Mouse (Mus musculus): ENCODE data around the gene Myo9a. TPM values are rescaled to one million over a fixed set of nuclear protein-coding genes. Genes with fewer than 3 reads are reported as not detected.

The Myo9a gene
- 10 to 100 TPM; 57.4 to 66.3 TPM for total RNA-seq (2021)

DNA sequence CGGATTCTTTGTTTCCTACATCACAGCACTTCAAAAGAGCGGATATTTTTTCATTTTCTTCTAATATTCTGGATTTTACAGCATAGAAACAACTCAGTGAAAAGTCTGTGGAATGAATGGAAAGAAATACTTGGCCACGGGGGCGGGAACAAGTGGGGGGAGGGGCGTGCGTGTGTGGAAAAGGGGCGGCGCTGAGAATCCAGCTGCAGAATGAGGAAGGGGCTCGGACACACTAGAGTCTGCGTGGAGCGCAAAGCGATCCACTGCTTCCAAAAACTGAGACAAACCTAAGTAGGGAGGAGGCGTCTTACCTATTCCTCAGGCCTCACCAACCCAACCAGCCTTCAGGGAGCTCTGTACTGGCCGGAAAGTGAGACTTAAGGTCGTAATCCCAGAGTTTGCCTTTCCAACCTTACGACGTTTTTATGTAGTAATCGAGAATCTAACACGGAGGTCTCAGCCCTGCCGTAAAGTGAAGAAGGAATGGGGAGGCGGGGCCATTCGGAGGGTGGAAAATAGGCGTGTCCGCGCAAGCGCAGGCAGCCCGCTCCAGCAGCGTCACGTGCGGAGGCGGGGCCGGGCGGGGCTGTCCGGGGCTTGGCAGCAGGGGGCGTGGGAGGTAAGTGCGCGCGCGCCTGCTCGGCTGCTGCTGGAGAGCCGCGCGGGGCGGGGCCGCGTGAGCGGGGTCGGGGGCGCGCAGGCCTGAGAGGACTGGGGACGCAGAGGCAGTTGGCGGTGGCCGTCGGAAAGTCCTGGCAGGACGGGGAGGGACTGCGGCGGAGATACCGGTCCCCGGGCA, at the start of gene Myo9a, which contains the start of gene Senp8:
TSS of gene Myo9a (plus strand) at position 630 of the 799 bp plus-strand sequence.
TSS of gene Senp8 (minus strand) at position 444 of the 799 bp plus-strand sequence.
- DNase-seq (ENCODE audit: extremely low spot score in 1 of 2, low spot score in 1 of 2): peak; percentile 98 to 99

DNA sequence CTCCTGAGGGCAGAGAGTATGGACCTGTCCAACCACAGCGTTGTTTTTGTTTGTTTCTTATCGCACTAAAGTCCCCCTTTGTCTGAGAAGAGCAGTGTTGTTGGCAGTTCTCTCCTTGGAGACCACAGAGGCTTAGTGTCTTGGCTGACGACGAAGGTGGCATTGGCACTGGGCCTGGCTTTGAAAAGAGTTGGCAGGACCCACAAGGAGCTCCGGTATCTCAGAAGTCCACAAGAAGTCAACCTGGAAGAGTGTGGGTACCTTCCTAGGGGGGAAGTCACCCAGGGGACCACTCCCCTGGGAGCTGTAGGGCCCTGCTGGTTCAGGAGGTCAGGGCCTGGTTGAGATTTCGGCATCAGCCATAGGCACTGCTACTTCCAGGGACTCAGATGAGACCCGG, 49.6 kb upstream of the Myo9a start:
- DNase-seq (ENCODE audit: extremely low spot score in 1 of 2, low spot score in 1 of 2): no peak

DNA sequence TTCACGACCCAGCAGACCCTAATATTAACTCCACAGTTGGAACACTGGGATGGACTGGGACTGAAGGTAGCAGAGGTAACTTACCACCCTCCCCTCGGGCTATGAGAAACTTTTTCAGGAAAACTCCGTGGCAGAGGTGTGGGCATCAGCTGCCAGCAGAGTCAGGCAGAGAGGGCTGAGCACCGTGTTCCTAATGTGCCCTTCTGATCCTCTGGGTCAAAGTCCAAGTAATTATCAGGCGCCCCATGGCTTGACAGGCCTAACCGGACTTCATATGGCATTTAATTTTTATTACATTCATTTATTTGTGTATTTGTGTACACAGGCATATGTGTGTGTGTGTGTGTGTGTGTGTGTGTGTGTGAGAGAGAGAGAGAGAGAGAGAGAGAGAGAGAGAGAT, 47.6 kb upstream of the Myo9a start:
- DNase-seq (ENCODE audit: extremely low spot score in 1 of 2, low spot score in 1 of 2): no peak

DNA sequence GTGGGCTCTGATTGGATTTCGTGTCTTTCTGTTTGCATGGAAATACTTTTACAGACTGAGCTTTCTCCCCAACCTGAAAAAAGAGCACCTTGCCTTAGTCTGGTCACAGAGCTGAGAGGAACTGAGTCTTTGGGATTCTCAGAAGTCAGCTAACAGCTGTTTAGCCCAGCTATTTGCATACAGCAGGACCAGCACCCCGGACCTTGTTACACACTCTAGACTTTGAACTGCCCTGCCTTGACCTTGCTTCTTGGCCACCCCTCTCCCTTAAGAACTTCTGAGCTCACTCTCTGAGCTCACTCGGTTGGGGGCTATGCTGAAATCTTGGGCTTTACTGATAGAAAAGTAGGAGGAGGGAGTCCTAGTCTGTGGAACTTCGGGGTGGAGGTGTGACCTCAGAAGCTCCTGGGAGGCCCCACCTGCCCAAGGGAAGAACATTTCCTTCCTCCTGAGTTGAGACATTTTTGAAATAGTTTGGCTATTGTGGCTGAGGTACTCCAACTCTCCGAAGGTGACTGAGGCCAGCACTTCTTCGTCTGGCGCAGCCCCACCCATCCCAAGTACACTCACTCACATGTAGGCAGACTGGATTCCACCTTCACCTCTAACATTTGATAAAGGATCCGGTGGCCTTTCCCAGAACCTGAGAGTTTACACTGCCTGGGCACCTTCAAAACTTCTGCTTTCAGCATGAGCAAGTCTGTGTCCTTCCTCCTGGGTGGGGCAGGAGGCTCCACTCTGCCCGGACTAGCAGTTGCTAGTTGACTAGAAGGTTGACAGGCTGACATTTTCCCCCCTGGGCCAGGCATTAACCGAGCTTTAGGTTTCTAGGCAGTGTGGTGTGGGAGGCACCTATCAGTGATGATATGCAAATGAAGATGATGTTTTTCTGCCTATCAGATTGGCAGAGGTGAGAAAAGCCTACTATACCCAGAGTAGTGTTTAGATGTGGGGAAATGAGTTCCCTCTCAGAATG, 43.6 kb upstream of the Myo9a start:
- no peak for DNase-seq (ENCODE audit: extremely low spot score in 1 of 2, low spot score in 1 of 2)

DNA sequence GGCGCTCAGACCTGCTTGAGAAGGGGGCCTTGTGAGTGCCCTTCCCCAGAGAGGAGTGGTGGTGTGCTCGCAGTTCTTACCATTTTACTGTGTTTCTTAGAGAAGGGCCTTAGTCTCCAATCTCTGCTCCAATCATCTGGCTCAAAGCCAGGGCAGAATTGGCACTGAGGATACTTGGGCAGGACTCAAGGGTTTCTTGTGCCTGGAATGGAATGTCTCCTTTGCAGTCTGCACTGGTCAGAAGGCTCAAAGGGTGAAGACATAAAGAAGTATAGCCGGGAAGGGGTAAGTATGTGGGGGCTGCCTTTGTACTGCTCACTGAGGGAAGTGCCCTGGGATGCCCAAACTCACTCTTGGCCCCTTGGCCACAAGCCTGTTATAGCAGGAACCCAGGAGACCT, 41.5 kb upstream of the Myo9a start:
- no peak for DNase-seq (ENCODE audit: extremely low spot score in 1 of 2, low spot score in 1 of 2)

DNA sequence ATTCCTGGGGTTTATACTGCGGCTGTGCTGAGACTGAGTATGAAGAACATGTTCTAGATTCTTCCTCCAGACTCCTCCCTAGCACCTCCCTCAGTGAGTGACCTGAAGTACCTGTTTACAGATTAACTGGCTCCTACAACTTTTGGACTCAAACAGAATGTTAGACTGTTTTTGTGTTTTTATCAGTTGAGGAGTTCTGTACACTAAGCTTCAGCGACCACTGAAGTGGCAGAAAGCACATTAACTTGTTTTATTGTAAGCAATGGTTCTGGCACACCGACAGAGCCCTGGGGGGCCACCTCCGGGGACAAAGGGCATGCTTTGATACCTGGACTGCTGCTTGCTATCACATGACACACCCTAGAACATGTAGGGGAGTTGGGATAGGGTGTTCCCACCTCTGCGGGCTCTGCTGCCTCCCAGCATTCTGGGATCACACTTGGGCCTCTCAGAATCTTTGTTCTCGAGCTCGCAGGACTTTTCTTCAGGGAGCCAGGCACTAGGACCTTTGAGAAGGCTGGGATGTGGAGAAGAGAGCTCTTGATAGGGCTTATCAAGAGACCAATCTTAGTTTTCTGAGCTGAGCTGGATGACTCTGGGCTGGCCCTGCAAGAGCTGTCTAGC, 34.3 kb upstream of the Myo9a start:
- no peak for DNase-seq (ENCODE audit: extremely low spot score in 1 of 2, low spot score in 1 of 2)

DNA sequence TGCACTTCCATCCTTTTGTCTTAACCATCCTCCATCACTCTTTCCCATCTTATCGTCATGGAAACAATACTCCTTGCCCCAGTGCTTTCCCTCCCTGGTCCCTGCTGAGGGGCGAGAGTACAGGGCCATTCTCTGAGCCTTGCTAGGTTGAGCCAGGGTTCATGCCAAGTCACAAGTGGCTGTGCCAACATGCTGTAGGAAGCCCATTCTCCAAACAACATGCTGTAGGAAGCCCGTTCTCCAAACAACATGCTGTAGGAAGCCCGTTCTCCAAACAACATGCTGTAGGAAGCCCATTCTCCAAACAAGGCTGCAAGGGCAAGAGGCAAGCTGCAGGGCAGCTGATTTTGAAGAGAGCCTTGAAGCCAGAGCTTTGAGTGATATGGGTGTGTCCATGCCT, 32.5 kb upstream of the Myo9a start:
- DNase-seq (ENCODE audit: extremely low spot score in 1 of 2, low spot score in 1 of 2): no peak

DNA sequence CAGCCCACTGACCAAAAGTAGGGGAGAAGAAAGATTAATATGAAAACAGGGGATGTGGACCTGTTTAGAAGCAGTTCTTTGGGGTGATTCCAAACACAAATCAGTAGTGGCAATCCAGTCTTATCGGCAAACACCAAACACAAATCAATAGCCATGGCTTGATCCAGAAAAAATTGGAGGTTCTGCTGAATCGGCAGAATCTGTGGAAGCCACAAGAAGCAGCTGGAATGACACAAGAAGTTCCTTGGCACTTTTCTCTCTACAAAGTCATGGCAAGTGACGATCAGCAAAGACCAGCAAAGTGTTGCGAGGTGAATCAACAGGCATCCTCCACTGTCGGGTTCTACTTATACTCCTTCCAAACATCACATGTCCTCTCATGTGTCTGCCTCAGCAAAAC, 29.6 kb upstream of the Myo9a start:
- DNase-seq (ENCODE audit: extremely low spot score in 1 of 2, low spot score in 1 of 2): no peak

DNA sequence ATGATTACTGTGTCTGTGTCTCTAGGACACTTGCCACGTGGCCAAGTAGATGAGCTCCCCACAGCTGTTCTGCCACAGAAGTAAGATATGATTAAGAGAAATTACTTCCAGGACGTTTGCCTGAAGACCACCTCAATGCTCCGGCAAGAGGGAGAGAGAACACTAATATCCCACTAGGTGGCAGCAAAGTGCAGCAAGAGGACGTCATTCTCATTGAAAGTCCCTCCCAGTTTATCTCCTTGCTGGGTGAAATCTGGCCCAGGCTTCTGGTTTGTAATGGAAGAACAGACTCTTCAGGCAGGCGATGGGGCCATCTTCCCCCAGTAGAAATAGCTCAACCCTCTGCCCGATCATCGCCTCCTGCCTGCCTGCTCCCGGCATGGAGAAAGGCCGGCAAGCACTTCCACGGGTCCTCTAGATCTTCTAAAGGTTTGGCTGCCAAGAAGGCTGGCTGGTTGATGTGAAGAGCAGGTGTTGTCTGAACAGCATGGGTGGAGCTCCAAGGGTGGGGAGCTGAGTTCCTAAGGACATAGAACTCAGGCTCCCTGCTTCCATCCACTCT, 27.5 kb upstream of the Myo9a start:
- DNase-seq (ENCODE audit: extremely low spot score in 1 of 2, low spot score in 1 of 2): peak; percentile 56 to 58

DNA sequence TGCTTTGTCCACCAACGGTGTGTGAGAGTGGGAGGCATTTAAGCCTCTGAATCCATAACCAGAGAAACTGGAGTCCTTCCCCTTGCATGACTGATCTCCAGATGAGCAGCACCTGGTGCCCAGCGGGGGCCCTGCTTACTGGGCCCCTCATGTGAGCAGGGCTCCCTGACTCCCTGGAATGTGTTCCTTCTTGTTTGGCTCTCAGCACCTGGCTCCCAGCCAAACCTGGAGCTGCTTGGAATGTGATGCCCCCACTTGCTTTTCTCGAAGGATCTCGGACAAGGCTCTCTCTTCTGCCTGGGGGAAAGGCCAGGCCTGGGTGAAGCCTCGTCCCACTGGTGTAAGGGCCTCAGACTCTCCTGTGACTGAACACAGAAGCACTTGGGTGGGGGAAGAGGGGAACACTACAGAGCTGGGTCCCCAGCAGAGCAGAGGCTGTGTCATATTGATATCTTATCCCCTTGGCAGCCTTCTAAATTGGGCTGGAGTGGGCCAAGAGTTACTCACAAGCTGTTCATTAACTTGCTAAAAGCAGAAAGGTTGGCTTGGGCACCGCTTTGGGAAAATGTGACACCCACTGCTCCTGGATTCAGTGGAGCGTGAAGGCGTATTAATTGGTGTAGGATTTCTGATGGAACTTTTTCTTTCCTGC, 26.8 kb upstream of the Myo9a start:
- DNase-seq (ENCODE audit: extremely low spot score in 1 of 2, low spot score in 1 of 2): peak; percentile 23 to 25

DNA sequence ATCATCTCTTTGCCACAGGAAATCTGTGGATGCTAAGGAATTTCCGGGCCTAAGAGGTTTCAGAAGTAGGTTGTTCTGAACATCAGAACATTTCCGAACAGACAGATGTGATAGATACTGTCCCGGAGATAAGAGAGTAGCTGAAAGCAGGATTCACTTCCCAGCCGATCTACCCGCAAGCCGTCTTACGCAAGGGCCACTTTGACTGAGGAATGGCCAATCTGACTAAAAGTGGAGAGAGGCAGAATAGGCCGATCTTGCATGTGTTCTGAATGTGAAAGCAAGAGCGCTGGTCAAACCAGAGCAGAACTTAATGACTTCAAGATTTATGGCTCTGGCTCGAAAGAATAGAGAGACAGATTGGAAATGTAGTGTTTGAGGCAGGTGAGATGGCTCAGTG, 25.2 kb upstream of the Myo9a start:
- DNase-seq (ENCODE audit: extremely low spot score in 1 of 2, low spot score in 1 of 2): no peak

DNA sequence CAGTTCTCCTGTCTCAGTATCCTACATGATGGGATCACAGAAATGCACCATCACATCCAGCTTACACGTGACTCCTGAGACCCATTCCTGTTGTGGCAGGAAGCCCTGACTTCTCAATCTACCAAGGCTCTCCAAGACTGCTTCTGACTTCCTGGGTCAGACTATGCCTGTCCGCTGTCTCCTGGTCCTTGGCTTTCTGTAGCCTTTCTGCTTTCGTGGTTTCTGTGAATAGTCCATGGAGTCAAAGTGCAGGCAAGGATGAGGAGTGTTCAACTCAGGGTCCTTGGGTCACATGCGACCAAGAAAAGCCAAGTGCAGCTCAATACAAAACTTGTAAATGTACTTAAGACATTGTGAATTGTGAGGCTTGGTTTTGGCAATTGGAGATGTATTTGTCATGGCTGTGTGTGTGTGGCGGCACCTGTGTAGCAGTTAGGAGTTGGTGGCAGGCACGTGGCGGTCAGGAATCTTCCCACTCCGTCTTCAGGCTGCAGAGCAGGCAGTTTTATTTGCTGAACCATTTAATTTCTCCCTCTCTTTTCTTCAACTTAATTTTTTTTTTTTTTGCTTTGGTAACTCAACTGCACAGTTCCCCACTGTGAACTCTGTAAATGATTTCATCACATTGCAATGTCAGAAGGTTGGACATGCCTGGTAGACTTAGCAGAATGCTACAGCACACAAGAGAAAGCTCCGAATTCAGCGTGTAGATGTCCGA, 23.0 kb upstream of the Myo9a start:
- DNase-seq (ENCODE audit: extremely low spot score in 1 of 2, low spot score in 1 of 2): no peak

DNA sequence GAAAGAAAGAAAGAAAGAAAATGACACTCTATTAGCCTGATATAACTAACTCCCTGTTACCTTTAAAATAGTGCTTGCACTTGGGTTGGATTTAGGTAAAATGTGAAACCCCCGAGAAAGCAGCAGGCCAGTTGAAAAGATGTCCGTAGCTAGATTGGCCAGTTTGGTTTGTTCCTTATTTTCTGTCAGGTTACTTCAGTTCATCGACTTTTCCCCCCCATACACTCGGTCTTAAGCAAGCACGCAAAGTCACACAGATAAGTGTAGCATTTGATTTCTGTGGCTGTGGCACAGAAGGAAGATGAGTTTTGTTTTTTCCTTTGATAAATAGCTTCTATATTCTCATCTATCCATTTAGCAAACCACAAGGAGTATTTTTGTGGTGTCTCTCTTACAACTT, 19.6 kb upstream of the Myo9a start:
- DNase-seq (ENCODE audit: extremely low spot score in 1 of 2, low spot score in 1 of 2): no peak

DNA sequence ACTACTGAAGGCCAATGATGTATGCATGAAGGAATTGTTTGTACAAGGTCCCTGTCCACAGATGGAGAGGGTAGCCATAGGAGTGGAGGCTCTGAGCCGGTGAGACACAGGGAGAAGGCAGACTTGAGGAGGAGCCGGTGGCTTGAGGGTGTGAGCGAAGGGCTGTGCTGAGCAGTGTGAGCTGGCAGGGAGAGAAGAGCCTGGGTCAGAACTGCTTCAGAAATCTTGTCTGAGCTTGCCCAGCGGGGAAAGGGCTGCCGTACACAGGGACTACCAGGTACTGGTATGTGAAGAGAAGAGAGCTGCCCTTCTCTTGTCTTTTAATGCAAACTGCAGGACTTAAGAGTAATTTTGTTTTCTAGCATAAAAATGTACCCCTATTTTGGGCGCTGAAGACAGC, 17.6 kb upstream of the Myo9a start:
- no peak for DNase-seq (ENCODE audit: extremely low spot score in 1 of 2, low spot score in 1 of 2)

DNA sequence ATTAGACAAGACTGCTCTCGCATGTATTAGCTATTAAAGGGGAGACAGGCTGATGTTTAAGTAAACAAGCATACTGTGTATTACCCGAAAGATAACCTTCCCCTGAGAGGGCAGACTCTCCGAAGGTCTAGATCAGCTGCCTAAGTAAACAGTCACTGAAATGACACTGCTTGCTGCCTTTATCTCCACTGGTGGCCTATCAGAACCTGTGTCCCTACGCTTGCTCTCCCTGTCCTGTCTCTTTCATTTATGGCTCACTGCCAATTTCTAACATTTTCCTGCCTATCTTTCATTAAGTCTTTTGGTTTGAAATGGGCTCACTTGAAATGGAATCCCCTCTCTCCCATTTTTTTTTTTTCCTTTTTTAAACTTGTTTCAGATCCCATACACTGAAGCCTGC, 15.3 kb upstream of the Myo9a start:
- DNase-seq (ENCODE audit: extremely low spot score in 1 of 2, low spot score in 1 of 2): no peak

DNA sequence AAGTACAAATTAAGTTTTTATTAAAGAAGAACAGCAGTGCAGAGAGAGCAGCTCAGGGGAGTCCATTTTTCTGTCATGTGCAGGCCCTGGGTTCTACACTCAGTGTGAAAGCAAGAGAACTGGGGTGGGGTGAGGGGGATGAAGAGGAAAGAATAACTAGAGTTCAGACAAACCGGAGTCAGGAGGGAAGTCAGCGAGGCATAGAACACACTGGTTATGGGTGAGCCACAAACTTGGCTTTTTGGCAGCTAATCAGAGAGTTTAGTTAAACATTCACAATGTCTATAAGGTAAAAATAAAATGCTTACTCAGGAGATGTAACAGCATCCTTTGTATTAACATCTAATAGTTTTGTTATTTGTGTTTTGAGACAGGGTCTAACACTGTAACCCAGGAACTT, 10.1 kb upstream of the Myo9a start:
- no peak for DNase-seq (ENCODE audit: extremely low spot score in 1 of 2, low spot score in 1 of 2)

DNA sequence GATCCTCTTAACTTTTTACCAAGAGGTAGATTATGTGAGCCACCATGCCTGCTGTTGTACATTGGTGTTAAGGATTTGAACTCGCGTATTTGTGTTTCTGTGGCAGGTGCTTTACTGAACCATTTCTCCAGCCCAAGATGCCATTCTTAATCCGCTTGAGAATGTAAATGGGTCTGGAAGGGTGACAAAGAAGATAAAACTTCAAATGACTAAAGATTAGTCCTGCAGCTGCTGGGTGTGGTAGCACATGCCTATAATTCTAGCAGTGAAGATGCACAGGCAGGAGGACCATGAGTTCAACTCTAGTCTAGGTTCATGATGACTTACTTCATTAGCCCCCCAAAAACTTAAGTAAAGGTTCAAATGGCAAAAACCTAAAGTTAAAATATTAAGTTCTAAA, 6.8 kb upstream of the Myo9a start:
- DNase-seq (ENCODE audit: extremely low spot score in 1 of 2, low spot score in 1 of 2): no peak

DNA sequence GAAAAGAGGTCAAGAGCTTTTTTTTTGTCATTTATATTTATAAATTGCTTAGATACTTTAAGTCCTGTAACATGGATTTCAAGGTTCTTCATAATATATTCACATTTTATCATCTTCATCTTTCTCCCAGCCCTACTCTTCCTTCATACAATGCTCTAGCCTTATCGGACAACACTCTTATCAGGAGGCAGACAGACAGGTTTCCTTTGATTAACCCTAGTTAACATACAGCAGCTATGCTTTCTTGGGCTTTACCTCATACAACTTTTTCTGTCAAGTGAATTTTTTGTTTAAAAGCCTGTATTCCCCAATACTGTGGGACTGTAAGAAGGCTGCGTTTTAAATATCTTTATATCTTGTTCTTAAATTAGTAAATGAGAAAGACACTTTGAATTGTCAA, 2.3 kb upstream of the Myo9a start:
- no peak for DNase-seq (ENCODE audit: extremely low spot score in 1 of 2, low spot score in 1 of 2)

DNA sequence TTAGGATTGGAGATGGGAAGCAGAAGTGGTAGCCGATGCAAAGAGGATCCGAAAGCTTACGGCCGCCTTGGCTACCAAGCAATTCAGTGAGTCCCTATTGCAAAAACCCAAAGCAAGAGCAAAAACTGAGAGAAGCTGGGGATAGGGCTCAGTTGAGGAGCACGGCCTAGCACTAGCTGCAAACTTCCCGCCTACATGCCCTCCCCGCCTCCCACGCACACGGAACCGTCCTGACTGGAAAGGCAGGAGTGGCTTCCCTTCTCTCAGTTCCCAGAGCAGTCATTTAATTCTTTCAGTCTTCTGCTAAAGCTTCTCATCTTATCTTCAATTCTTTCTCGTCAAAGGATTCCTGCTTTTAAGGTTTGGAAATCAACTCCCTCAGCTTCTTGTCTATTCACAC, 1.7 kb upstream of the Myo9a start:
- no peak for DNase-seq (ENCODE audit: extremely low spot score in 1 of 2, low spot score in 1 of 2)

Measured in layer of hippocampus, postnatal 25 days (tissue).